Mouse (Mus musculus) olfactory bulb, adult 2 months (tissue): ENCODE results near the gene Gm973.

Source experiments
- CTCF ChIP-seq: fragments of 200-500 bp; IDR thresholded peaks from 2 replicates; pipeline ENCODE4 v1.5.1; 2012; ENCODE audit warnings: low read depth, mild to moderate bottlenecking, low read length, moderate library complexity; ENCODE audit not compliant: insufficient read depth
- POLR2A ChIP-seq: fragments of 200-500 bp; IDR thresholded peaks from 2 replicates; pipeline ENCODE4 v1.6.1; 2012; ENCODE audit warnings: mild to moderate bottlenecking, low read depth, low read length, moderate library complexity; ENCODE audit not compliant: insufficient read depth

DNA sequence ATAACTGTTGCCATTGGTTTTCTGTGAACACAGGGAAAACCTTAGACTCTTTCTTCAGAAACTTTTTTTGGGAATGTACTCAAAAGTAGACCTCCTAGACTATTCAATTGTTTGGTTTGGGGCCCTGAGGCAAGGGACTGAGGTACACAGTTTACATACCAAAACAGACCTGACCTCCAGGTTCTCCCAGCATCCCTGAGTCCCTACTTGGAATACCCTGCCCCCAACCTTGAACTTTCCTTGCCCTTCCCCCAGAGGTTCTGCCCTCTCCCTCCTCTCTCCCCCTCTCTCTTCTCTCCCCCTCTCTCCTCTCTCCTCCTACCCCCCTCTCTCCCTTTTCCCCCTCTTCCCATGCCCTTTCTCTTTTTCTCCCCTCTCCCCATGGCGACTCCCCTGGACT is 6.4 kb downstream of the Gm973 start:
- TF ChIP-seq CTCF (no peak), POLR2A (no peak)
